Mouse (Mus musculus): ENCODE results near the gene Dclk2. TPM values are rescaled to one million over a fixed set of nuclear protein-coding genes. Genes with fewer than 3 reads are reported as not detected.
A peak's percentile ranks its signal among the peaks of the same experiment; 100 is the strongest.

Dclk2 gene
- polyA plus RNA-seq, 1 experiment from 2014 or later = 32.5 TPM

GRCm38 (mm10) chr3:86862245-86862938, 58.3 kb downstream of the Dclk2 start:
- ATAC-seq (ENCODE audit: low FRiP score) = peak; percentile 50
- Histone ChIP-seq H3K9me3 (ENCODE audit: control insufficient read depth, low read length) (no peaks in the 10 kb centered on the region), H3K27me3 (ENCODE audit: control insufficient read depth, insufficient read depth, low read length) (no peaks in the 10 kb centered on the region), H3K4me1 (replicated peaks; ENCODE audit: control insufficient read depth, insufficient read depth, low read length) (peaks cover 10% of the 10 kb centered on the region; the same call in 1 of the 2 replicates), H3K36me3 (ENCODE audit: control insufficient read depth, insufficient read depth, low read length) (no peaks in the 10 kb centered on the region), H3K4me3 (ENCODE audit: low read depth, low read length) (no peak overlapping the region), H3K9ac (ENCODE audit: low read depth, low read length) (0 out of 2 replicates have a peak overlapping the region, but pooled peaks have one; percentile 11), H3K4me2 (replicated peaks; ENCODE audit: low read depth, low read length) (0 out of 2 replicates have a peak overlapping the region, but pooled peaks have one; percentile 2), H3K27ac (ENCODE audit: low read depth, low read length) (peak overlapping the region; percentile 44; the same call in 1 of the 2 replicates)
- no peak for DNase-seq (ENCODE audit: low spot score)
- 62% methylated on average over 10 of the region's 10 CpGs for WGBS

- 87% methylated on average over 2 of the region's 2 CpGs for WGBS
- no peaks in the 10 kb centered on the region for H3K36me3 ChIP-seq (ENCODE audit: control insufficient read depth, insufficient read depth, low read length)
- no peak overlapping the region for H3K9ac ChIP-seq (ENCODE audit: low read depth, low read length)
- H3K27ac ChIP-seq (ENCODE audit: low read depth, low read length) = no peak overlapping the region
- no peaks in the 10 kb centered on the region for H3K9me3 ChIP-seq (ENCODE audit: control insufficient read depth, low read length)
- H3K4me1 ChIP-seq (replicated peaks; ENCODE audit: control insufficient read depth, insufficient read depth, low read length) = peaks cover 10% of the 10 kb centered on the region; the same call in 1 of the 2 replicates
- no peaks in the 10 kb centered on the region for H3K27me3 ChIP-seq (ENCODE audit: control insufficient read depth, insufficient read depth, low read length)
- no peak overlapping the region for H3K4me3 ChIP-seq (ENCODE audit: low read depth, low read length)
- no peak overlapping the region for H3K4me2 ChIP-seq (replicated peaks; ENCODE audit: low read depth, low read length)
- ATAC-seq (ENCODE audit: low FRiP score) (no peak), DNase-seq (ENCODE audit: low spot score) (no peak)
These were observed 60.9 kb downstream of the Dclk2 start for GRCm38 (mm10) chr3:86859791-86860190.

- Histone ChIP-seq H3K36me3 (ENCODE audit: control insufficient read depth, insufficient read depth, low read length) (no peaks in the 10 kb centered on the region), H3K4me3 (ENCODE audit: low read depth, low read length) (no peak overlapping the region), H3K4me2 (replicated peaks; ENCODE audit: low read depth, low read length) (no peak overlapping the region), H3K27ac (ENCODE audit: low read depth, low read length) (no peak overlapping the region), H3K9me3 (ENCODE audit: control insufficient read depth, low read length) (no peaks in the 10 kb centered on the region), H3K27me3 (ENCODE audit: control insufficient read depth, insufficient read depth, low read length) (no peaks in the 10 kb centered on the region), H3K4me1 (replicated peaks; ENCODE audit: control insufficient read depth, insufficient read depth, low read length) (peaks cover 10% of the 10 kb centered on the region; the same call in 1 of the 2 replicates), H3K9ac (ENCODE audit: low read depth, low read length) (no peak overlapping the region)
- ATAC-seq (ENCODE audit: low FRiP score) = no peak
- WGBS = 92% methylated on average over 5 of the region's 5 CpGs
- DNase-seq (ENCODE audit: low spot score) = no peak
These were observed 62.0 kb downstream of the Dclk2 start for GRCm38 (mm10) chr3:86858699-86859098.

GRCm38 (mm10) chr3:86857833-86858398, 62.7 kb downstream of the Dclk2 start:
- Histone ChIP-seq H3K9ac (ENCODE audit: low read depth, low read length) (no peak overlapping the region), H3K27ac (ENCODE audit: low read depth, low read length) (no peak overlapping the region), H3K27me3 (ENCODE audit: control insufficient read depth, insufficient read depth, low read length) (no peaks in the 10 kb centered on the region), H3K9me3 (ENCODE audit: control insufficient read depth, low read length) (no peaks in the 10 kb centered on the region), H3K4me1 (replicated peaks; ENCODE audit: control insufficient read depth, insufficient read depth, low read length) (peaks cover 11% of the 10 kb centered on the region; the same call in 1 of the 2 replicates), H3K4me2 (replicated peaks; ENCODE audit: low read depth, low read length) (no peak overlapping the region), H3K36me3 (ENCODE audit: control insufficient read depth, insufficient read depth, low read length) (no peaks in the 10 kb centered on the region), H3K4me3 (ENCODE audit: low read depth, low read length) (no peak overlapping the region)
- 49% methylated on average over 8 of the region's 8 CpGs for WGBS
- DNase-seq (ENCODE audit: low spot score) = no peak
- ATAC-seq (ENCODE audit: low FRiP score) = peak; percentile 65

GRCm38 (mm10) chr3:86852867-86853266, 67.8 kb downstream of the Dclk2 start:
- H3K9me3 ChIP-seq (ENCODE audit: control insufficient read depth, low read length) = no peaks in the 10 kb centered on the region
- H3K9ac ChIP-seq (ENCODE audit: low read depth, low read length) = no peak overlapping the region
- H3K36me3 ChIP-seq (ENCODE audit: control insufficient read depth, insufficient read depth, low read length) = no peaks in the 10 kb centered on the region
- no peaks in the 10 kb centered on the region for H3K27me3 ChIP-seq (ENCODE audit: control insufficient read depth, insufficient read depth, low read length)
- DNase-seq (ENCODE audit: low spot score) (peak; percentile 37), ATAC-seq (ENCODE audit: low FRiP score) (peak; percentile 76; the same call in 1 of the 2 replicates)
- WGBS = 18% methylated on average over 3 of the region's 3 CpGs
- H3K4me2 ChIP-seq (replicated peaks; ENCODE audit: low read depth, low read length) = no peak overlapping the region
- peak overlapping the region; percentile 19; the same call in 1 of the 2 replicates for H3K27ac ChIP-seq (ENCODE audit: low read depth, low read length)
- peaks cover 8% of the 10 kb centered on the region; the same call in 1 of the 2 replicates for H3K4me1 ChIP-seq (replicated peaks; ENCODE audit: control insufficient read depth, insufficient read depth, low read length)
- H3K4me3 ChIP-seq (ENCODE audit: low read depth, low read length) = no peak overlapping the region

GRCm38 (mm10) chr3:86851131-86851530, 69.5 kb downstream of the Dclk2 start:
- Histone ChIP-seq H3K4me1 (replicated peaks; ENCODE audit: control insufficient read depth, insufficient read depth, low read length) (peaks cover 10% of the 10 kb centered on the region; the same call in 1 of the 2 replicates), H3K27ac (ENCODE audit: low read depth, low read length) (no peak overlapping the region), H3K9ac (ENCODE audit: low read depth, low read length) (no peak overlapping the region), H3K9me3 (ENCODE audit: control insufficient read depth, low read length) (no peaks in the 10 kb centered on the region), H3K4me2 (replicated peaks; ENCODE audit: low read depth, low read length) (no peak overlapping the region), H3K36me3 (ENCODE audit: control insufficient read depth, insufficient read depth, low read length) (no peaks in the 10 kb centered on the region), H3K27me3 (ENCODE audit: control insufficient read depth, insufficient read depth, low read length) (no peaks in the 10 kb centered on the region), H3K4me3 (ENCODE audit: low read depth, low read length) (no peak overlapping the region)
- DNase-seq (ENCODE audit: low spot score) (no peak), ATAC-seq (ENCODE audit: low FRiP score) (no peak)
- whole genome bisulfite sequencing = 91% methylated on average over 7 of the region's 7 CpGs

GRCm38 (mm10) chr3:86850394-86851030, 70.1 kb downstream of the Dclk2 start:
- 75% methylated on average over 10 of the region's 10 CpGs for WGBS
- no peaks in the 10 kb centered on the region for H3K36me3 ChIP-seq (ENCODE audit: control insufficient read depth, insufficient read depth, low read length)
- H3K4me2 ChIP-seq (replicated peaks; ENCODE audit: low read depth, low read length) = no peak overlapping the region
- H3K4me1 ChIP-seq (replicated peaks; ENCODE audit: control insufficient read depth, insufficient read depth, low read length) = peaks cover 12% of the 10 kb centered on the region; the same call in 1 of the 2 replicates
- ATAC-seq (ENCODE audit: low FRiP score) = no peak
- no peak for DNase-seq (ENCODE audit: low spot score)
- H3K27ac ChIP-seq (ENCODE audit: low read depth, low read length) = no peak overlapping the region
- H3K4me3 ChIP-seq (ENCODE audit: low read depth, low read length) = no peak overlapping the region
- H3K9ac ChIP-seq (ENCODE audit: low read depth, low read length) = no peak overlapping the region
- H3K27me3 ChIP-seq (ENCODE audit: control insufficient read depth, insufficient read depth, low read length) = no peaks in the 10 kb centered on the region
- no peaks in the 10 kb centered on the region for H3K9me3 ChIP-seq (ENCODE audit: control insufficient read depth, low read length)

- Histone ChIP-seq H3K4me1 (replicated peaks; ENCODE audit: control insufficient read depth, insufficient read depth, low read length) (peaks cover 12% of the 10 kb centered on the region; the same call in 1 of the 2 replicates), H3K27ac (ENCODE audit: low read depth, low read length) (no peak overlapping the region)
These were observed 71.3 kb downstream of the Dclk2 start for GRCm38 (mm10) chr3:86849337-86849736.

More at GRCm38 (mm10) chr3:86849337-86849736, 71.3 kb downstream of the Dclk2 start:
- WGBS = 88% methylated on average over 2 of the region's 2 CpGs
- H3K9ac ChIP-seq (ENCODE audit: low read depth, low read length) = no peak overlapping the region
- no peaks in the 10 kb centered on the region for H3K9me3 ChIP-seq (ENCODE audit: control insufficient read depth, low read length)
- no peak for ATAC-seq (ENCODE audit: low FRiP score)
- H3K4me3 ChIP-seq (ENCODE audit: low read depth, low read length) = no peak overlapping the region
- no peak overlapping the region for H3K4me2 ChIP-seq (replicated peaks; ENCODE audit: low read depth, low read length)
- DNase-seq (ENCODE audit: low spot score) = no peak
- H3K36me3 ChIP-seq (ENCODE audit: control insufficient read depth, insufficient read depth, low read length) = no peaks in the 10 kb centered on the region
- no peaks in the 10 kb centered on the region for H3K27me3 ChIP-seq (ENCODE audit: control insufficient read depth, insufficient read depth, low read length)

All from hindbrain, embryonic 11.5 days (tissue).